Mouse (Mus musculus) bone marrow macrophage, adult 2 months (primary cell): Measurements from ENCODE around the gene Btbd6.

ENCODE experiments used
- CTCF ChIP-seq: IDR thresholded peaks from 2 replicates; pipeline ENCODE4 v1.5.1; 2012; ENCODE audit warnings: low read depth, mild to moderate bottlenecking, low read length, moderate library complexity
- POLR2A ChIP-seq: IDR thresholded peaks from 2 replicates; pipeline ENCODE4 v1.6.1; 2012; ENCODE audit warnings: mild to moderate bottlenecking, low read depth, low read length, borderline replicate concordance

GRCm38 (mm10) chr12:112947307-112947706 is 29.0 kb upstream of the Btbd6 start:
- TF ChIP-seq CTCF (no peak), POLR2A (no peak)
